Mouse (Mus musculus): ENCODE results near the gene Ninj2.

DNA sequence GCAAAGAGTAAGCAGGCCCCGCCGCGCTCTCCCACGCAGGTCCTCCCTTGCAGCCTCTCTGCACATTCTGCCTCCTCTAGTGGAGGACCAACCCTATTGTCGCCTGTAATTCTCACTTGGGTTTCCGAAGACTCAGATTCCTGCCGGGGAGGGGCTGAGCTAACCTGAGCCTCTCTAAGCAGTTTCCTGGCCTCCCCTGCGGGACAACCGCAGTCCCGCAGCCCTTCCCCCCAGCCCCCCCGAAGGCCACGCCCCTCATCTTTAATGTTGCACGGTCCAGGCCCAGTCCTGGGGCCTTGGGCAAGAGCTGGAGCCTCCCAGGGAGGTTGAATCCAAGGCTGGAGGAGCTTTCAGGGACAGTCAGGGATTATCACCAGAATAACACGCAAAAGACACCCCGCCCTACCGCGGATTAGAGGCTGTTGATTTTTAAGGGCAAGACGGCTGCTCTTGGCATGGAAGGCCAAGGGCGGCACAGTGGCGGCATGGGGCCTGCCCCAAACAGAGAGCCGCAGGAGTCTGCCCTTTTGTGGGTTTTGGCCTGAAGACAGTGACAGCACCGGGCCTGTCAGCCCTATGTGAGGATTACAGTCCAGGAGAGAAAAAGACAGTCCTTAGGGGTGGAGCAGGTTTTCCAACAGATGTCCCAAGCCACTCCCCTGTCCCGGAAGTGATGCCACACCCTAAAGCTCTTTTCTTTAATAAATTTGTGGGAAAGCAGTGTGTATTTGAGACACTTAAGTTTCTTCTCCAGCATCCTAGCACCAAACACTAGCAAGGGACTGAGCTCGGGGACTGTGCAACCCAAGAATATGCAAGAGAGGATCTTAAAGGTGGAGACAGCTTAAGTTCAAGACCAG is 95.5 kb downstream of the Ninj2 start:
- TF ChIP-seq CTCF (IDR thresholded peaks at IDR 0.05), result peak; percentile 43
- no peak for TF ChIP-seq EP300 (IDR thresholded peaks at IDR 0.05)
